Mouse (Mus musculus): ENCODE data around the gene Slc7a6. TPM values are rescaled to one million over a fixed set of nuclear protein-coding genes. Genes with fewer than 3 reads are reported as not detected.

Slc7a6 gene
- polyA plus RNA-seq, 1 experiment: 3.6 TPM

- Histone ChIP-seq H3K4me3 (replicated peaks) (peak overlapping the region; percentile 93), H3K27me3 (replicated peaks) (peaks cover 30% of the 10 kb centered on the region)
- TF ChIP-seq GATA1 (IDR thresholded peaks at IDR 0.05; ENCODE audit: borderline replicate concordance, low read length) (no peak), FLI1 (IDR thresholded peaks at IDR 0.05; ENCODE audit: low read length) (no peak)
These were observed 30.7 kb upstream of the Slc7a6 start for GRCm38 (mm10) chr8:106137906-106138477.

GRCm38 (mm10) chr8:106138616-106139015, 30.0 kb upstream of the Slc7a6 start:
- H3K4me1 ChIP-seq: peaks cover 72% of the 10 kb centered on the region
- H3K27me3 ChIP-seq (replicated peaks): peaks cover 29% of the 10 kb centered on the region
- TF ChIP-seq FLI1 (IDR thresholded peaks at IDR 0.05; ENCODE audit: low read length) (no peak), GATA1 (IDR thresholded peaks at IDR 0.05; ENCODE audit: borderline replicate concordance, low read length) (no peak)
- H3K4me3 ChIP-seq (replicated peaks): peak overlapping the region; percentile 93
- H3K36me3 ChIP-seq (replicated peaks; ENCODE audit: low read length): peaks cover 3% of the 10 kb centered on the region
- H3K9me3 ChIP-seq: no peaks in the 10 kb centered on the region

More at GRCm38 (mm10) chr8:106137906-106138477, 30.7 kb upstream of the Slc7a6 start:
- Histone ChIP-seq H3K36me3 (replicated peaks; ENCODE audit: low read length) (peaks cover 9% of the 10 kb centered on the region), H3K9me3 (no peaks in the 10 kb centered on the region), H3K4me1 (peaks cover 78% of the 10 kb centered on the region)

GRCm38 (mm10) chr8:106140191-106140590, 28.5 kb upstream of the Slc7a6 start:
- Histone ChIP-seq H3K36me3 (replicated peaks; ENCODE audit: low read length) (no peaks in the 10 kb centered on the region), H3K27me3 (replicated peaks) (peaks cover 22% of the 10 kb centered on the region)

GRCm38 (mm10) chr8:106140769-106141168, 27.9 kb upstream of the Slc7a6 start:
- H3K27me3 ChIP-seq (replicated peaks): peaks cover 17% of the 10 kb centered on the region

More at GRCm38 (mm10) chr8:106140191-106140590, 28.5 kb upstream of the Slc7a6 start:
- Histone ChIP-seq H3K4me1 (peaks cover 66% of the 10 kb centered on the region), H3K9me3 (no peaks in the 10 kb centered on the region), H3K4me3 (replicated peaks) (no peak overlapping the region)
- TF ChIP-seq FLI1 (IDR thresholded peaks at IDR 0.05; ENCODE audit: low read length): no peak
- no peak for TF ChIP-seq GATA1 (IDR thresholded peaks at IDR 0.05; ENCODE audit: borderline replicate concordance, low read length)

GRCm38 (mm10) chr8:106145331-106145730, 23.3 kb upstream of the Slc7a6 start:
- no peak for TF ChIP-seq GATA1 (IDR thresholded peaks at IDR 0.05; ENCODE audit: borderline replicate concordance, low read length)
- TF ChIP-seq FLI1 (IDR thresholded peaks at IDR 0.05; ENCODE audit: low read length): no peak
- peaks cover 55% of the 10 kb centered on the region for H3K4me1 ChIP-seq
- no peak overlapping the region for H3K4me3 ChIP-seq (replicated peaks)
- no peaks in the 10 kb centered on the region for H3K27me3 ChIP-seq (replicated peaks)
- no peaks in the 10 kb centered on the region for H3K36me3 ChIP-seq (replicated peaks; ENCODE audit: low read length)
- no peaks in the 10 kb centered on the region for H3K9me3 ChIP-seq

More at GRCm38 (mm10) chr8:106140769-106141168, 27.9 kb upstream of the Slc7a6 start:
- Histone ChIP-seq H3K4me3 (replicated peaks) (peak overlapping the region; percentile 46), H3K36me3 (replicated peaks; ENCODE audit: low read length) (no peaks in the 10 kb centered on the region), H3K4me1 (peaks cover 66% of the 10 kb centered on the region), H3K9me3 (no peaks in the 10 kb centered on the region)
- TF ChIP-seq FLI1 (IDR thresholded peaks at IDR 0.05; ENCODE audit: low read length): no peak
- no peak for TF ChIP-seq GATA1 (IDR thresholded peaks at IDR 0.05; ENCODE audit: borderline replicate concordance, low read length)

GRCm38 (mm10) chr8:106146014-106146413, 22.6 kb upstream of the Slc7a6 start:
- Histone ChIP-seq H3K4me3 (replicated peaks) (no peak overlapping the region), H3K27me3 (replicated peaks) (no peaks in the 10 kb centered on the region), H3K36me3 (replicated peaks; ENCODE audit: low read length) (no peaks in the 10 kb centered on the region), H3K9me3 (no peaks in the 10 kb centered on the region), H3K4me1 (peaks cover 55% of the 10 kb centered on the region)
- TF ChIP-seq GATA1 (IDR thresholded peaks at IDR 0.05; ENCODE audit: borderline replicate concordance, low read length) (no peak), FLI1 (IDR thresholded peaks at IDR 0.05; ENCODE audit: low read length) (no peak)

GRCm38 (mm10) chr8:106147868-106148565, 20.6 kb upstream of the Slc7a6 start:
- H3K4me1 ChIP-seq: peaks cover 65% of the 10 kb centered on the region
- H3K9me3 ChIP-seq: no peaks in the 10 kb centered on the region
- no peaks in the 10 kb centered on the region for H3K36me3 ChIP-seq (replicated peaks; ENCODE audit: low read length)
- H3K4me3 ChIP-seq (replicated peaks): no peak overlapping the region
- TF ChIP-seq GATA1 (IDR thresholded peaks at IDR 0.05; ENCODE audit: borderline replicate concordance, low read length): no peak
- TF ChIP-seq FLI1 (IDR thresholded peaks at IDR 0.05; ENCODE audit: low read length): no peak
- no peaks in the 10 kb centered on the region for H3K27me3 ChIP-seq (replicated peaks)

- Histone ChIP-seq H3K36me3 (replicated peaks; ENCODE audit: low read length) (peaks cover 7% of the 10 kb centered on the region), H3K4me1 (peaks cover 75% of the 10 kb centered on the region), H3K9me3 (no peaks in the 10 kb centered on the region), H3K27me3 (replicated peaks) (no peaks in the 10 kb centered on the region), H3K4me3 (replicated peaks) (no peak overlapping the region)
- no peak for TF ChIP-seq GATA1 (IDR thresholded peaks at IDR 0.05; ENCODE audit: borderline replicate concordance, low read length)
- TF ChIP-seq FLI1 (IDR thresholded peaks at IDR 0.05; ENCODE audit: low read length): no peak
These were observed 19.6 kb upstream of the Slc7a6 start for GRCm38 (mm10) chr8:106149025-106149424.

GRCm38 (mm10) chr8:106149801-106150652, 18.6 kb upstream of the Slc7a6 start, which contains the start of gene Pla2g15:
Pla2g15 (plus strand) TSS chr8:106150399.
- Histone ChIP-seq H3K9me3 (no peaks in the 10 kb centered on the region), H3K4me3 (replicated peaks) (peak within 1 kb of the TSS; percentile 99), H3K27me3 (replicated peaks) (no peaks in the 10 kb centered on the region), H3K4me1 (peaks cover 82% of the 10 kb centered on the region), H3K36me3 (replicated peaks; ENCODE audit: low read length) (peaks cover 17% of the 10 kb centered on the region)
- no peak for TF ChIP-seq FLI1 (IDR thresholded peaks at IDR 0.05; ENCODE audit: low read length)
- no peak for TF ChIP-seq GATA1 (IDR thresholded peaks at IDR 0.05; ENCODE audit: borderline replicate concordance, low read length)
